Mouse (Mus musculus): Measurements from ENCODE around the gene Tbk1.
A peak's percentile ranks its signal among the peaks of the same experiment; 100 is the strongest.

The Tbk1 gene

GRCm38 (mm10) chr10:121542156-121542555 lies 44.4 kb downstream of the Tbk1 start:
- no peak for DNase-seq (ENCODE audit: low read depth, low spot score)

- DNase-seq (ENCODE audit: low read depth, low spot score) = no peak
Observed at GRCm38 (mm10) chr10:121534995-121535394, 51.6 kb downstream of the Tbk1 start.

GRCm38 (mm10) chr10:121533137-121533872 lies 53.3 kb downstream of the Tbk1 start:
- peak; percentile 73 for DNase-seq (ENCODE audit: low read depth, low spot score)

GRCm38 (mm10) chr10:121531541-121531940 lies 55.0 kb downstream of the Tbk1 start:
- no peak for DNase-seq (ENCODE audit: low read depth, low spot score)

GRCm38 (mm10) chr10:121530365-121531003 lies 56.1 kb downstream of the Tbk1 start:
- no peak for DNase-seq (ENCODE audit: low read depth, low spot score)

GRCm38 (mm10) chr10:121529261-121529660 lies 57.3 kb downstream of the Tbk1 start:
- no peak for DNase-seq (ENCODE audit: low read depth, low spot score)

- DNase-seq (ENCODE audit: low read depth, low spot score) = no peak
Observed at GRCm38 (mm10) chr10:121528470-121528869, 58.1 kb downstream of the Tbk1 start.

GRCm38 (mm10) chr10:121527114-121527513 lies 59.5 kb downstream of the Tbk1 start:
- DNase-seq (ENCODE audit: low read depth, low spot score) = no peak

GRCm38 (mm10) chr10:121520923-121521585 lies 65.5 kb downstream of the Tbk1 start:
- no peak for DNase-seq (ENCODE audit: low read depth, low spot score)

GRCm38 (mm10) chr10:121519710-121520109 lies 66.9 kb downstream of the Tbk1 start:
- DNase-seq (ENCODE audit: low read depth, low spot score) = no peak

GRCm38 (mm10) chr10:121516008-121516600 lies 70.5 kb downstream of the Tbk1 start:
- peak; percentile 83 for DNase-seq (ENCODE audit: low read depth, low spot score)

- DNase-seq (ENCODE audit: low read depth, low spot score) = peak; percentile 72
Observed at GRCm38 (mm10) chr10:121509751-121510643, 76.6 kb downstream of the Tbk1 start.

- no peak for DNase-seq (ENCODE audit: low read depth, low spot score)
Observed at GRCm38 (mm10) chr10:121507755-121508544, 78.6 kb downstream of the Tbk1 start.

- DNase-seq (ENCODE audit: low read depth, low spot score) = peak; percentile 71
Observed at GRCm38 (mm10) chr10:121506731-121507583, 79.6 kb downstream of the Tbk1 start.

- no peak for DNase-seq (ENCODE audit: low read depth, low spot score)
Observed at GRCm38 (mm10) chr10:121505929-121506328, 80.7 kb downstream of the Tbk1 start.

GRCm38 (mm10) chr10:121504973-121505911 lies 81.3 kb downstream of the Tbk1 start:
- DNase-seq (ENCODE audit: low read depth, low spot score) = peak; percentile 69

- DNase-seq (ENCODE audit: low read depth, low spot score) = no peak
Observed at GRCm38 (mm10) chr10:121501160-121501559, 85.4 kb downstream of the Tbk1 start.

- DNase-seq (ENCODE audit: low read depth, low spot score) = no peak
Observed at GRCm38 (mm10) chr10:121500034-121500433, 86.6 kb downstream of the Tbk1 start.
